Mouse (Mus musculus): ENCODE results near the gene Glra4.

- no peak for TF ChIP-seq EP300 (IDR thresholded peaks at IDR 0.05; ENCODE audit: low read depth)
- TF ChIP-seq CTCF (IDR thresholded peaks at IDR 0.05; ENCODE audit: low read depth): no peak
Observed at GRCm38 (mm10) chrX:136708782-136709181, 71.2 kb downstream of the Glra4 start.
